Mouse (Mus musculus): ENCODE results near the gene Hoxd12.

Hoxd12 gene

GRCm38 (mm10) chr2:74709465-74710419, 34.9 kb downstream of the Hoxd12 start:
- DNase-seq (ENCODE audit: low spot score): no peak

GRCm38 (mm10) chr2:74710929-74711543, 36.2 kb downstream of the Hoxd12 start:
- no peak for DNase-seq (ENCODE audit: low spot score)

GRCm38 (mm10) chr2:74711721-74712621, 37.2 kb downstream of the Hoxd12 start, which contains the start of the genes Hoxd3 and Hoxd4:
Hoxd3 (plus strand) TSS chr2:74711927.
Hoxd4 (plus strand) TSS chr2:74711929.
- no peak for DNase-seq (ENCODE audit: low spot score)

- DNase-seq (ENCODE audit: low spot score): no peak
These were observed 38.7 kb downstream of the Hoxd12 start for GRCm38 (mm10) chr2:74713239-74714150.

GRCm38 (mm10) chr2:74714156-74714789, 39.5 kb downstream of the Hoxd12 start:
- DNase-seq (ENCODE audit: low spot score): no peak

GRCm38 (mm10) chr2:74714881-74715280, 40.1 kb downstream of the Hoxd12 start:
- DNase-seq (ENCODE audit: low spot score): no peak

- DNase-seq (ENCODE audit: low spot score): peak; percentile 73
These were observed 40.9 kb downstream of the Hoxd12 start for GRCm38 (mm10) chr2:74715504-74716241.

- no peak for DNase-seq (ENCODE audit: low spot score)
These were observed 45.6 kb downstream of the Hoxd12 start for GRCm38 (mm10) chr2:74720384-74720783.

GRCm38 (mm10) chr2:74720955-74721491, 46.2 kb downstream of the Hoxd12 start:
- DNase-seq (ENCODE audit: low spot score): no peak

- DNase-seq (ENCODE audit: low spot score): no peak
These were observed 47.1 kb downstream of the Hoxd12 start for GRCm38 (mm10) chr2:74721882-74722281.

GRCm38 (mm10) chr2:74722949-74723348, 48.1 kb downstream of the Hoxd12 start:
- DNase-seq (ENCODE audit: low spot score): no peak

GRCm38 (mm10) chr2:74724244-74725015, 49.6 kb downstream of the Hoxd12 start:
- DNase-seq (ENCODE audit: low spot score): no peak

- no peak for DNase-seq (ENCODE audit: low spot score)
These were observed 50.4 kb downstream of the Hoxd12 start for GRCm38 (mm10) chr2:74725171-74725570.

- DNase-seq (ENCODE audit: low spot score): no peak
These were observed 51.7 kb downstream of the Hoxd12 start, which contains the start of gene Gm28230 for GRCm38 (mm10) chr2:74726551-74726950. Gm28230 (plus strand) TSS chr2:74726728.

- no peak for DNase-seq (ENCODE audit: low spot score)
These were observed 52.3 kb downstream of the Hoxd12 start for GRCm38 (mm10) chr2:74726973-74727639.
